Mouse (Mus musculus): ENCODE measurements around the gene Rngtt.

The Rngtt gene

DNA sequence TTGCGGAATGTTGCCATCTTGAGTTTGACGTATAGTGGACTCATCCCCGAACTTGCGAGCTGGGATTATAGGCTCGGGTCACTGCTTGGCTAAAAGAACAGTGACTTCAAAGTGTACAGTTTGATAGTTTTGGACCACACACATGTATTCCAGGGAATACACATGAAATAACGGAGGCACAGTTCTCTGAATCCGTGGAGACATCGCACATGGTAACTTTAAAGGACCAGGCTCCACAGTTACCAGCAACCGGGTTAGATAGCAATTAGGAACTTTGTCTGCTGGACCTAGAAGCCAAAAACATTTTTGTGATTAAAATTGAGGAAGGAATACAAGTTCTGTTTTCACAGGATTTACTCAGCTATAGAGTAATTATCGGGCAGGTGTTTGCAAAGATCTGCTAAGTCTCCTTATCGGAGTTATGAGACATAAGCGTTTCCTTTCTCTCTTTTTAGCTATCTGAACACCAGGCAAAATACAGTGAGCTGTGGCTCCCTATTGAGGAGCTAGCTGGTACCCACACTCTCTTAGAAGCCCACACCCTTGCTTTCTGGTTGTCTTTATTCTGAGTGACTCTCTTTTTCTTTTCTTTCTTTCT is 828 bp downstream of the Rngtt start:
- CTCF ChIA-PET, result interaction anchor here (0.6 kb wide), 1 partner anchor 868 kb away, joined by 7 read pairs; no protein-coding TSS in a partner anchor

DNA sequence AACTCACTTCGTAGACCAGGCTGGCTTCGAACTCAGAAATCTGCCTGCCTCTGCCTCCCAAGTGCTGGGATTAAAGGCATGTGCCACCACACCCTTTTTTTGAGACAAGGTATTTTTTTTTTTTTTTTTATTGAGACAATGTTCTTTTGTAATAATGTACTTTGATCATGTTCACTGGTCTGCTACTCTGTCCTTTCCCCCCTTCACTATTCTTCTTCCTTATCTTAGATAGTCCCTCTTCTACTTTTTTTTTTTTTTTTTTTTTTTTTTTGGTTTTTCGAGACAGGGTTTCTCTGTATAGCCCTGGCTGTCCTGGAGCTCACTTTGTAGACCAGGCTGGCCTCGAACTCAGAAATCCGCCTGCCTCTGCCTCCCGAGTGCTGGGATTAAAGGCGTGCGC is 4.0 kb downstream of the Rngtt start:
- CTCF ChIA-PET, result interaction anchor here (0.6 to 0.7 kb wide), 3 partner anchors 27 to 332 kb away, joined by 3 to 10 read pairs (median 4); no protein-coding TSS in a partner anchor

DNA sequence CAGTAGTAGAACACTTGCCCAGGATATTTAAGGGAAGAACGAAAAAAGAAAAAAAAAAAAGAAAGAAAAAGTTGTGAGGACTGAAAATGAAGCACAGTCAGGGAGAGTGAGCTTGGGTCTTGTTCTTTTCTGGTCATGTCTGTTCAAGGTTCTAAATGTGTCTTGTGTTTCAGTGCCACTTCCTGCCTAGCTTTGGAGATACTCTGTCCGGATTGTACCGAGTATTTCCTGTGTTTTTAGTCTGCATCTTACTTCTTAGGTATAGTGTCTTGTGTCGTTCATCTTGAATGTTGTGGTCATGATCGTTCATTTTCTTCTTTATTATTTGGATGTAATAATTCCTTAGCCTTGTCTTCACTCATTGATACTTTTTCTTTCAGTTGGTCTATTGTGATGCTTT is 5.7 kb downstream of the Rngtt start:
- CTCF ChIA-PET, result no interaction called here

DNA sequence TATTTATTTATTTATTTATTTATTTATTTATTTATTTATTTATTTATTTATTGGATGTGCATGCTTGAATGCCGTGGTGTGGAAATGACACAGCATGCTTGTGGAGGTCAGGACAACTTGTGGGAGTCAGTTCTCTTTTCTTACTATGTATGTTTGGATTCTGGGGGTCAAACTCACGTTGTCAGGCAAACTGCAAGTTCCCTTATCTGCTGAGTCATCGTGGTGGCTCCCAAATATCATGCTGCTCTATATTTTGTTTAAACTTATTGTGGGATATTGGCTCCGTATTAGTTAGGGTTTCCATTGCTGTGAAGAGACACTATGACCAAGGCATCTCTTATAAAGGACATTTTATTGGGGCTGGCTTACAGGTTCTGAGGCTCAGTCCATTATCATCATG is 21.0 kb downstream of the Rngtt start:
- CTCF ChIA-PET, result no interaction called here

DNA sequence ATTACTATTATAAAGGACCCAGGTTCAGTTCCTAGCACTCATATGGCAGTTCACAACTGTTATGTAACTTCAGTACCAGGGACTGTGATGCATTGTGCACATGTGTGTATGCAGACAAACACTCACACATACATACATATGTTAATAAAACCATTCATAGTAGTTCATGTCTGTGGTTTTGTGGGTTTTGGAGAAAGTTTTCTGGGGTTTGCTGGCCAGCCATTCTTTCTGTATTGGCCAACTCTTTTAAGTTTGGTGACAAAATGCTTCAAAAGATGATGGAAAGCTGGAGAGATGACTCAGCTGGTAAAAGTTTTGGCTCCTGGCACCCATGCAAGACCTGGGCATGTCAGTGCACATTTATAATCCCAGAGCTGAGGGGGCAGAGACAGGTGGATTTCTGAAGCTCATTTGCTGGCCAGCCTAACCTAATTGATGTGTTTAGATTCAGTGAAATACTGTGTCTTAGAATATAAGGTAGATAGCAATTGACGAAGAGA is 22.9 kb downstream of the Rngtt start:
- CTCF ChIA-PET, result no interaction called here

DNA sequence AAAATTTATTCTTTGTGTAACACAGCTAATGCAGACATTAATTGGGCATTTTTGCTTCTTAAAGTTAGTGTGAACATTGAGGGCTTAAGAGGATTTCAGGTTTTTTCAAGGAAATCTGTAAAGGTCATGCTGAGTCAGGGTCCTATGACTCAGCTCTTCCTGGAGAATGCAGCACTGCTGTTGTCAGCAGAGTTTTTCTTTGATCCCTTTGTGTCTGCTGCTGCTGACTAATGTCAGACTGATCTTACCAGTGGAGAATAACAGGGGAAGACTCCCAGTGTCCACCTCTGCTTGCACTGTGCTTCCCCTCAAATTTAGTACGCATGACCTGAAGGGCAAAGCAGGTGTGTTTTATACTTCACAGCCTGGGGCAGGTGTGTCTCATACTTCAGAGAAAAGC is 27.9 kb downstream of the Rngtt start:
- CTCF ChIA-PET, result no interaction called here

DNA sequence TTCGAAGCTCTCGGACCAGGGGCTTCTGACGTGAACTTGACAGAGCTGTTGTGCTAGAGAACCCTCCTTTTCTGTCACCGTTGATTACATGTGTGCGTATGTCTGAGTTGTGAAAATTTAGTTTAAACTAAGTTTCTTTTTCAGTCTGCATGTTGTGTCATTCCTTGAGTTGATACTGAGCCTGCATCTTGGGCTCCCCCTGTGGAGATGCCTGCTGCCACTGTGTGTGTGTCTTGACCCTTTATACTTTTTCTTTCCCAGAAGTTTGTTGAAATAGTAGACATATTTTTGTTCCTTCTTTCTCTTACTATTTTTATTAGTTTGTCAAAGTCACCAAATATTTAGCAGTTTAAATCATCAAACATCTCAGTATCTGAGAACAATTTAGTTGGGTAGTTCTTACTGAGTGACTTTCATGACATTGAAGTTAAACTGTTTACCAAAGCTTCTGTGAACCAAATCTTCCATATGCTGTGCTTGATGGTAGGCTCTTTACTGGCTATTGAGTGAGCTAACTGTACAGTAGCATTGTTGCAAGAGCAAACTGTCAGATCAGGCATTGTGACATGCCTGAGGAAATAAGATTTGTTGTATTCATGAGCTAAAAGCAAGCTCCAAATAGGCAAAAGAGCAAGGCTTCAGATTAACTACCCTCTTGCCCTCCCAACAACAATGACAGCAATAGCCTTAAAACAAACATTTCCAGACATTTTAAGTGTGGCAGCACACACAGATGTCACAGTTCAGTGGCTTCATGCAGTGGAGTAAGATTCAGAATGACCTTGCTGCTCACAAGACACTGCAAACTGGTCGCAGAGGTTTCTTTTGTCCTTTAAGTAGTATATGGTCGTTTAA is 33.0 kb downstream of the Rngtt start:
- CTCF ChIA-PET, result interaction anchor here (0.6 kb wide), 1 partner anchor 729 kb away, joined by 8 read pairs; no protein-coding TSS in a partner anchor

DNA sequence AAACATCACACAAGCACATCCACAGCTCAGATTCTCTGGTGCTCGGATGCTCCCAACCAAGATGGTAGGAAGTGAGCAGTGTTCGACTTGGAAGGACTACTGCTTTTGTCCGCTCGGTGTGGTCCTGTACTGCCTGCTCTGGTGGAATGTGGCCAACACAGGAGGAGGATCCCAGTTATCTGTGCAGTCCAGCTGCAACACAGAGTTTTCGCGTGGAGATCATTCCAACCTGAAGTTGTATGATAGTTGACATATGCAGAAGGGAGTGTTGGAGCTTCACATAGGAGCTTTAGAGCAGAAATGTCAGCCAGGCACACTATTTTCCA is 33.6 kb downstream of the Rngtt start:
- CTCF ChIA-PET, result interaction anchor here (0.5 to 0.6 kb wide), 2 partner anchors 657 to 729 kb away, joined by 3 to 8 read pairs; no protein-coding TSS in a partner anchor

DNA sequence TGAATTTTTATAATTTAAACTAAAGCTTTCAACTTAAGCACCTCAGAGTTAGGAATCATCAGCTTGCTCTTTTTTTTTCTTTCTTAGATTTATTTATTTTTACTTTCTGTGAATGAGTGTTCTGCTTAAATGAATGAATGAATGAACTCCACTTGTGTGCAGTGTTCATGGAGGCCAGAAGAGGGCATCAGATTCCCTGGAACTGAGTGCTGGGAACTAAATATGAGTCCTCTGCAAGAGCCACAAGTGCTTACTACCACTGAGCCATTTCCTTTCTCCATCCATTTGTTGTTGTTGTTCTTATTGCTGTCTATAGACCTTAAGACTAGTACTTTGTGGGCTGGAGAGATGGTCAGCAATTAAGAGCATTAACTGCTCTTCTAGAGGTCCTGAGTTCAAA is 53.3 kb downstream of the Rngtt start:
- CTCF ChIA-PET, result no interaction called here

DNA sequence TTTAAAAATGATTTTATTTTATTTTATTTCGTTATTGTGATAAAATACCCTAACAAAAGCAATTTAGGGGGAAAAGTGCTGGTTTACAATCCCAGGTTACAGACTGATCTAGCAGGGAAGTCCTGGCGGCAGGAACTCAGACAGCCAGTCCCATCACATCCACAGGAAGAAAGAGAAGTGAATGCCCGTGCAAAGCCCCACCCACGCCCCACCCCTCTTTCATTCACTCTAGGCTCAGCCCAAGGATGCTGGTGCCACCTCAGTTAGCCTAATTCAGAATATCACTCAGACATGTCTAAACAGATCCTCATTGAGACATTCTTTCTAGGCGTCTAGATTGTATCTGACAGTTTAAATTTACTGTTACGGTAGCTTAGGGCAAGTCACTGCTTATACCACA is 64.8 kb downstream of the Rngtt start:
- CTCF ChIA-PET, result no interaction called here

DNA sequence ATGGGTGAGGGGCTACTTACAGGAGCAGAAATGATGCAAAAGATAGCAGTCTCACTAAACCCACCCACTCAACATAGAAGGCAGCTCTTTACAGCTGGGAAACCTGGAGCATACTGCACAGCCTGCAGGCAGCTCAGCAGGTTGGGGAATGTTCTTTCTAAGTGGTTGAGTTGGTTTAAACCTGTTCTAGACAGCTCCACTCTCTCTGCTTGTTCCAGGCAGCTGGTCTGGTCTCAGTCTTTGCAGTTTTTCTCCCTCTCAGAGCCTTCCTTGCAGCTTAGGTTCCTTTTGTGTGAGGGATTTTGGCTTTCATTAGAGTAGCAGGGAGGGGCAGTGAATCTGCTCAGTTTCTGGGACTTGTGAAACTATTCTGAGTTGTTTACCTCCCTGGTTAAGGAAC is 67.5 kb downstream of the Rngtt start:
- CTCF ChIA-PET, result no interaction called here

DNA sequence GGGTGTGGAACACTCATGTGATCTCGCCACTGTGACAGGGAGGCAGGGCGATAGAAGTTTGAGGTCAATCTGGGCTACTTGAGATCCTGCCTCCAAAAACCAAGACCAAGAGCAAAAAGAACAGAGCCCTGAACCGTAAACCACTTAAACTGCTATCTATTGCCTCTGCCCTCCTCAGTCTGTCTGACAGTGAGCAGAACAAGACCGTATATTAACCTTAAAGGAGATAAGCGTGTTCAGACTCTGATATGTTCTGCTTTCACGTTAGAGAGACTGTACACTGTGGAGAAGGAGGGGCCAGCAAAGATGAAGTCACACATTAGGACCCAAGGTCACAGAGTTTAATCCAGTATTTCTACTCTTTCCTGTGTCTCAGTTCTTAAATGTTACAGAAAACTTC is 68.8 kb downstream of the Rngtt start:
- CTCF ChIA-PET, result no interaction called here

DNA sequence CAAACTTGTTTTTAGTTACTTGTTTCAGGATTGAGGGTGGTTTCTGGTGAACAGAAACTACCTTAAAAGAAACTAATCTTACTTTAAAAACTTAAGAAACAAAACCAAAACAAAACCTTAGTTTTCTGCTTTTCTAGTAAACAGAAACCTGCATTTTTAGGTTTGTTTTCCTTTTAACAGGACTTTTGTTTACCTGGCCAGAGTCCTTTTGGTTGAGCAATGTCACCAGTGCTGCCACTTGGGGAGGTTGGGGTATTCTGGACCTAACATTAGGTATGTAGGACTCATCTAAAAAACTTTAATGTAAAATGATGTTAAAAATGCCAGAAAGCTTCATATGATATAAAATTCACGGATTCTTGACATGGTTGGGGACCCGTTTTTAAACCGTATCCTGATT is 78.8 kb downstream of the Rngtt start:
- CTCF ChIA-PET, result no interaction called here

DNA sequence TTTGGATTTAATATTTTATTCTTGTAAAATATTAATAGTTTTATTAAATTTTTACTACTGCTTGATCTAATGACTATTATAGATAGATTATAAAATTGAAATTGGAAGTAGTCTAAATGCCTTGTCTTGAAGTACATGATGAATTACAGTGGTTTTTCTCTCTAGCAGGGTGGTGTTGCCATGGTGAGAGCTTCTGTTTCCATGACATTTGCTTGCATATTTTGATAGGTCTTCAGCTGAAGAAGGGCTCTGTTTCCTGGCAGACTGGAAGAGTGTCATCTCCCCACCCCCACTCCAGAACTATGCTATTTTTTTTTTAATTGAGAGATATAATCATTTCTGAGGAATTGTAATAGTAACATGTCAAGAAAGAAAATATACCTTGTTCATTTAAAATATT is 80.5 kb downstream of the Rngtt start:
- CTCF ChIA-PET, result no interaction called here

DNA sequence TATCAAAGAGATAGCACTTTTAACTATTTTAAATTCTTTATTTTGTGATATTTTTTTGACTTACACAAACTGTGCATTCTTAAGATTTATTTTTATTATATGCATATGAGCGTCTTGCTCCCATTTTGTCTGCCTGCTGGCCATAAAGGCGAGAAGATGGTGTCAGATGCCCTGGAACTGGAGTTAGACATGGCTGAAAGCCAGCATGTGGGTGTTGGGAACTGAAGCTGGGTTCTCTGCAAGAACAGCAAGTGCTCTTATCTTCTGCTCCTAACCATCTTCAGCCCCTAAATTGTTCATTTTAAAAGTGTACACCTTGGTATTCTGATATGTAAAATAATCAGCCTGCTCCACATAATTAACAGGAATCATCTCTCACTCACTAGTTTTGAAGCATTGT is 83.3 kb downstream of the Rngtt start:
- CTCF ChIA-PET, result no interaction called here

DNA sequence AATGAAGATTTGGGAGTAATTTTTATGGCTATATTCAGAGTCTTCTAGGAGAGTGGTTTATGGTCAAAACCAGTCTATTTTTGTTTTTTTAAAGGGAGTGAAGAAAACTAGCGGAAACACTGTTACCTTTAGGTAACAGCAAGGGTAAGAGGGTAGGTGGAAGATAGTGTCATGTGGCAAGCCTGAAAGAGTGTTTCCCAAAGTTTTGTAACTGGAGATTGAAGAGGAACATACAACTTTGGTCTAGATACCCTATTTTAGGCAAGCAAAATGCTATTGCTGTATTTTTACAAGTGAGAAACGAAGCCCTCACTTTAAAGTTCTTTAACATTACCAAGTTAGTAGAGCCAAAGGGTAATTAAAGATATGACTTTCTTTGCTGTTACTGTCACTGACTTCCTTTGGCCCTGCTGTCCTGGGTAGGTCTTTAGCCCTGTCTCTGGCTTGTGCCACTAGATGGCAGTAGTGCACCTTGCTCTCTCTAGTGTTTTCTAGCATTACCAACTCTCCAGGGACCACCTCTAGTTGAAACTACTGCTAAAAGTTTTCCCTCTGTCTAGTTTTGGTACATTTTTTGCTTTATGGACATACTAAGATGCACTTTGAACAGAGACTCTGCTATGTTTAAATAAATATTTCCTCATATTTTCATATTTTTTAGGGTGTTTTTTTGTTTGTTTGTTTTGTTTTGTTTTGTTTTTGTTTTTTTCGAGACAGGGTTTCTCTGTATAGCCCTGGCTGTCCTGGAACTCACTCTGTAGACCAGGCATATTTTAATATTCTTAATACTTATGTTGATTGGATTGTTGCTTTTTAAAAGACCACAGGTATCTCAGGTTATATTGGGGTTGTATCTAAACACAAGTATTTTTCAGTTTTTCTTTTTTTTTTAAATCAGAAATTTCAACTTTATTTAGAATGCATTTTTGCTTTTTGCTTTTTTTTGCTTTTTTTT is 86.4 kb downstream of the Rngtt start:
- CTCF ChIA-PET, result no interaction called here

DNA sequence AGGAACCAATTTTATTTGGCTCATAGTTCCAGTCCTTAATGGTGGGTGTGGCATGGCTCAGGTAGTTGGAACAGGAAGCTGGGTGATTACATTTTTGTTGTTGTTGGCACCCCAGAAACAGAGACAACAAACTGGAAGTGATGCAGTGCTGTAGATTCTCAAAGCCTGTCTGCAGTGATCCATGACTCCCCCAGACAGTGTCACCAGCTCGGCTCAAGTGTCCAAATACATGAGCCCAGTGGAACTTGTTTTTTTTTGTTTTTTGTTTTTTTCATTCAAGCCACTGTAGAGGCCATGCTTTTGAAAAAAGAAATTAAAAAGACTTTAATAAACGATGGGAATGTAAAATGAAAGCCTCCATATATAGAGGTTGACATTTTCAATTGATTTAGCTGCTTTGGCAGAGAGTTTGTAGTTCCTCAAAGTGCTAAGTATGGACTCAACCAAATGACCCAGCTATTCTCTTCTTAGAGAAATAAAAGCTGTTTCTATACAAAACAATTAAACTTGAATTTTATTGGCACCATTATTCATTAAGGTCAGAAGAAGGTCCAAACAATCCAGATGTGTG is 95.7 kb downstream of the Rngtt start:
- CTCF ChIA-PET, result no interaction called here

DNA sequence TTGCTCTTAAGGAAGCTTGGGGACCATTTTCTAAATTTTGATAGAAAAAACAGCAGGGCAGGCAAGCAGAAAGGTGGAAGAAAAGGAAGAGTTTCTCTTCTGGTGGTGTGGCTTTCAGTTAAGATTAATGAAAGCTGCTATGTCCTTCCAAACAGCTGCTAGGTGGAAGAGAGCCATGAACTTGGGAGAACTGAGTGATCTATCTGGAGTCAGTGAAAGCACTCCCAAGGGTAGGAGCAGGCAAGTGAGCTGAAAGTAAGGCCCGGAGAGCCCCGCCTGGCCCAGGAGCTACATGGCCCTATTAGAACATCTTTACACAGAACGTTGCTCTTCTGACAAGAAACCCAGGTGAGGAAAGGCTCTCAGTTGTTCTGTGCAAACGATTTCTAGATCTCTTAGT is 103.7 kb downstream of the Rngtt start:
- CTCF ChIA-PET, result no interaction called here

DNA sequence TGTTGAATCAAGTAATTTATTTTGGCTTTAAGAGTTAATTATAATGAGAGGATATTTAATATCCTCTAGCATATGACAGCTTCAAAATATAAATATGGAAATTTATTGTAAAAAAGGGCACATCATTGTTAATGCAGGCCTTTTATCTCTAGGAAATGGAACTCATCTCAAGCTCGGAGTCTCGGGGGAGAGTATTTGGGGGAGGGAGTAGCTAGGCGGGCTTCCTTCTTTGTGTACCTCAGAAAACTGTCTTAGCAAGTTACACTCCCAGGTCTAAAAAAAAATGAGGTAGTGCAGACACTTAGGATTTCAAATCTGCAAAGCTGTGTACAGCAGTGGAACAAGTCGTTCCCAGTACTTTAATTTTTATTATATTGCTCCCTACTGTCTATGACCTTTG is 104.7 kb downstream of the Rngtt start:
- CTCF ChIA-PET, result no interaction called here

DNA sequence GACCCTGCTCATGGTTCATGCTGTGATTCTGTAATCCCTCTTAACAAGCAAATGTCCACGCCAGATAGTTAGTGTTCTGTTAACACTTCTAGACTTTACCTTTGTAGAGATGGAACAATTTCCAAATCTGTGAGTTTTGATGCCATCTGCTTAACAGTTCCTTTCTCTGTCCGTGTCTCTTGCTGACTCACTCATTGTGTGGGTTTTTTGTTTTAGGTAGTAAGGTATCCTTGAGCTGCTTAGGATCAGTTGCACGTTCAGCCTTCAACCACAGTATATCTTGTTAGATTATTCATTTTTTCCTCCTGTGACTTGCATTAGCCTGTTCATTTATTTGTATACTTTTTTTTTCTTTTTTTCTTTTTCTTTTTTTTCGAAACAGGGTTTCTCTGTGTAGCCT is 107.3 kb downstream of the Rngtt start:
- CTCF ChIA-PET, result no interaction called here

DNA sequence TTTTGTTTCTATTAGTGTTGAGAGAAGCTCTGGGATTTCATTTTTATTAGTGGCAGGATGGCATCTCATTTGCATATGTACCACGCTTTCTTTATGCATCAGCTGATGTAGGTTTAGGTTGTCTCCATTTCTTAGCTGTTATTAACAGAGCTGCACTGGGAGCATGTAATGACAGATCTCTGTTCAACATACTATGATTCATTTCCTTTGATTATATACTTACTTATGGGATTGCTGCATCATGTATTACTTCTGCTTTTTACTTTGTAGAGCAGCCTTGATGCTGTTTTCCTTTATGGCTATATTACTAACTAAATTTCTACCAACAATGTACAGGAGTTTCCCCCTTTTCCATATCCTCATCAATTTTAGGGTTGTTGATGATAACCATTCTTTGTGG is 109.5 kb downstream of the Rngtt start:
- CTCF ChIA-PET, result no interaction called here

DNA sequence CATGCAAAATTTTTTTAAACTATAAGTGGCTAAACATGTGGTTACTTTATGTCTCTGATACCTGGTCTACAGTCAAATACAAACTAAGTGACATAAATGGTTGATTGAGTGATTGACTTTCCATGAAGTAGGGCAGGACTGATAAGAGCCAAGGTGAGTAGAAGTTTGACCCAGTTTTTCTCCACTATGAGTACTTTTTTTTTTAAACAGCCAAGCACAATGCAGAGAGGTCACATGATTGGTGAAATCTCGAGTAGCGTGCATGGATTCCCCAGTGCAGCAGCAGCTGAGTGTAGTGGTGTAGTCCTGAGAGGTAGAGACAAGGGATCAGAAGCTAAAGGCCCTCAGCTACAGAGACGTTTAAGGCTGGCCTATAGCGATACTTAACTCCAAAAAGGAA is 118.7 kb downstream of the Rngtt start:
- CTCF ChIA-PET, result interaction anchor here (0.6 kb wide), 1 partner anchor 1868 kb away, joined by 5 read pairs; no protein-coding TSS in a partner anchor

Data from spleen, embryonic (tissue).